Mouse (Mus musculus): ENCODE data around the gene Park7.

GRCm38 (mm10) chr4:150896896-150897624, 17.2 kb downstream of the Park7 start:
- TF ChIP-seq TAL1 (IDR thresholded peaks at IDR 0.05; ENCODE audit: low read length) (no peak), GATA1 (IDR thresholded peaks at IDR 0.05; ENCODE audit: low read length) (no peak)
